ENCODE assay signal across 8 mouse cellular contexts in genomic region chr1:59367928-59368648, GRCm38 (mm10).
DNase-seq lines count a peak whose midpoint lies in the region; ATAC-seq lines count a peak whose summit lies in the region.

No protein-coding gene starts in this region.

- H3K4me2 ChIP-seq in kidney, embryonic 16.5 days (replicated peaks; ENCODE audit: low read depth, low read length), result peak overlapping the region; percentile 31

- H3K27ac ChIP-seq in kidney, embryonic 16.5 days (ENCODE audit: low read length), result peak overlapping the region; percentile 83

- 0 out of 2 replicates have a peak overlapping the region, but pooled peaks have one; percentile 14 for H3K9ac ChIP-seq in kidney, embryonic 16.5 days (replicated peaks; ENCODE audit: low read length)

- H3K27me3 ChIP-seq in kidney, embryonic 16.5 days (ENCODE audit: insufficient read depth, low read length), result no peaks in the 10 kb centered on the region

- peak; percentile 86 for ATAC-seq in kidney, embryonic 16.5 days (ENCODE audit: low FRiP score, low TSS enrichment)
- ATAC-seq in inflammation-experienced regulatory T-cells, adult 6 months, result no peak

- H3K36me3 ChIP-seq in kidney, embryonic 16.5 days (ENCODE audit: insufficient read depth, low read length), result no peaks in the 10 kb centered on the region

- H3K4me3 ChIP-seq in kidney, embryonic 16.5 days (ENCODE audit: low read length), result no peak overlapping the region

- peaks cover 21% of the 10 kb centered on the region for H3K4me1 ChIP-seq in kidney, embryonic 16.5 days (ENCODE audit: insufficient read depth, low read length)

- DNase-seq in kidney, adult 18-20 months, result no peak
- DNase-seq in c-Kit-positive CD71-positive TER-119-positive erythroid progenitor cells, embryonic 14.5 days (ENCODE audit: low spot score), result peak; percentile 27
- DNase-seq in liver, result peak; percentile 64
- DNase-seq in retina, embryonic 14.5 days (ENCODE audit: low spot score), result peak; percentile 4
- no peak for DNase-seq in cerebellum, postnatal 14 days
- DNase-seq in left cerebral cortex, postnatal 10 days (ENCODE audit: extremely low spot score in 1 of 2, low spot score in 2 of 2), result no peak

- H3K9me3 ChIP-seq in kidney, embryonic 16.5 days (ENCODE audit: low read length), result no peaks in the 10 kb centered on the region

- 7% methylated on average over 13 of the region's 13 CpGs for WGBS in kidney, embryonic 16.5 days

- intact Hi-C loops in left cerebral cortex, postnatal 10 days (cut with DNase I), result no loop called here

Comparison
In these comparisons a context has a peak if more than half of its experiments do, and no peak if none do; other contexts are left out.
1. DNase-seq: peak in c-Kit-positive CD71-positive TER-119-positive erythroid progenitor cells, embryonic 14.5 days (single experiment), liver (single experiment) and retina, embryonic 14.5 days (single experiment); none in kidney, adult 18-20 months (single experiment), cerebellum, postnatal 14 days (0 of 2) and left cerebral cortex, postnatal 10 days (0 of 2).